Mouse (Mus musculus): ENCODE data around the gene Arhgef2. TPM values are rescaled to one million over a fixed set of nuclear protein-coding genes. Genes with fewer than 3 reads are reported as not detected.
"Not testable (repeated sequence)": the region's sequence is repeated elsewhere in the genome, so short reads cannot be mapped to it uniquely, and the experiment has no call there.

Gene Arhgef2
- 220 and 224 TPM in 2 replicates for polyA plus RNA-seq (2012; rRNA removed)

GRCm38 (mm10) chr3:88605666-88606065 lies at the start of gene Arhgef2:
Gene Arhgef2 (plus strand): TSS chr3:88605966.
- not testable (repeated sequence) for H3K4me1 ChIP-seq (ENCODE audit: control insufficient read depth, insufficient read depth, low read length); H3K27ac ChIP-seq (ENCODE audit: insufficient read depth, low read length); H3K4me3 ChIP-seq (ENCODE audit: insufficient read depth, low read length)

- no peak for TF ChIP-seq CTCF (IDR thresholded peaks at IDR 0.05; ENCODE audit: extremely low read depth, insufficient read depth, low read length)
- Histone ChIP-seq H3K27ac (ENCODE audit: insufficient read depth, low read length) (no peak overlapping the region), H3K4me3 (ENCODE audit: insufficient read depth, low read length) (no peak overlapping the region), H3K4me1 (ENCODE audit: control insufficient read depth, insufficient read depth, low read length) (no peaks in the 10 kb centered on the region)
Measured at GRCm38 (mm10) chr3:88556616-88557015, 49.1 kb upstream of the Arhgef2 start.

- H3K4me1 ChIP-seq (ENCODE audit: control insufficient read depth, insufficient read depth, low read length) = no peaks in the 10 kb centered on the region
- H3K4me3 ChIP-seq (ENCODE audit: insufficient read depth, low read length) = no peak overlapping the region
- H3K27ac ChIP-seq (ENCODE audit: insufficient read depth, low read length) = no peak overlapping the region
- TF ChIP-seq POLR2A (IDR thresholded peaks at IDR 0.05; ENCODE audit: extremely low read depth, insufficient read depth, low read length) (no peak), CTCF (IDR thresholded peaks at IDR 0.05; ENCODE audit: extremely low read depth, insufficient read depth, low read length) (no peak)
Measured at GRCm38 (mm10) chr3:88559596-88559995, 46.2 kb upstream of the Arhgef2 start.

- H3K4me3 ChIP-seq (ENCODE audit: insufficient read depth, low read length) = no peak overlapping the region
- H3K4me1 ChIP-seq (ENCODE audit: control insufficient read depth, insufficient read depth, low read length) = peaks cover 1% of the 10 kb centered on the region; the same call in 1 of the 2 replicates
- no peak for TF ChIP-seq CTCF (IDR thresholded peaks at IDR 0.05; ENCODE audit: extremely low read depth, insufficient read depth, low read length)
- no peak for TF ChIP-seq POLR2A (IDR thresholded peaks at IDR 0.05; ENCODE audit: extremely low read depth, insufficient read depth, low read length)
- no peak overlapping the region for H3K27ac ChIP-seq (ENCODE audit: insufficient read depth, low read length)
Measured at GRCm38 (mm10) chr3:88561989-88562388, 43.8 kb upstream of the Arhgef2 start.

- H3K27ac ChIP-seq (ENCODE audit: insufficient read depth, low read length) = no peak overlapping the region
- H3K4me1 ChIP-seq (ENCODE audit: control insufficient read depth, insufficient read depth, low read length) = peaks cover 1% of the 10 kb centered on the region; the same call in 1 of the 2 replicates
- TF ChIP-seq POLR2A (IDR thresholded peaks at IDR 0.05; ENCODE audit: extremely low read depth, insufficient read depth, low read length) (no peak), CTCF (IDR thresholded peaks at IDR 0.05; ENCODE audit: extremely low read depth, insufficient read depth, low read length) (no peak)
- H3K4me3 ChIP-seq (ENCODE audit: insufficient read depth, low read length) = no peak overlapping the region
Measured at GRCm38 (mm10) chr3:88563442-88563841, 42.3 kb upstream of the Arhgef2 start.

GRCm38 (mm10) chr3:88563966-88564365 lies 41.8 kb upstream of the Arhgef2 start:
- Histone ChIP-seq H3K27ac (ENCODE audit: insufficient read depth, low read length) (no peak overlapping the region), H3K4me1 (ENCODE audit: control insufficient read depth, insufficient read depth, low read length) (peaks cover 1% of the 10 kb centered on the region; the same call in 1 of the 2 replicates), H3K4me3 (ENCODE audit: insufficient read depth, low read length) (no peak overlapping the region)
- TF ChIP-seq POLR2A (IDR thresholded peaks at IDR 0.05; ENCODE audit: extremely low read depth, insufficient read depth, low read length) (no peak), CTCF (IDR thresholded peaks at IDR 0.05; ENCODE audit: extremely low read depth, insufficient read depth, low read length) (no peak)

- H3K27ac ChIP-seq (ENCODE audit: insufficient read depth, low read length) = no peak overlapping the region
- peaks cover 1% of the 10 kb centered on the region; the same call in 1 of the 2 replicates for H3K4me1 ChIP-seq (ENCODE audit: control insufficient read depth, insufficient read depth, low read length)
- TF ChIP-seq POLR2A (IDR thresholded peaks at IDR 0.05; ENCODE audit: extremely low read depth, insufficient read depth, low read length) (no peak), CTCF (IDR thresholded peaks at IDR 0.05; ENCODE audit: extremely low read depth, insufficient read depth, low read length) (no peak)
- no peak overlapping the region for H3K4me3 ChIP-seq (ENCODE audit: insufficient read depth, low read length)
Measured at GRCm38 (mm10) chr3:88566116-88566515, 39.6 kb upstream of the Arhgef2 start.

- H3K4me3 ChIP-seq (ENCODE audit: insufficient read depth, low read length) = no peak overlapping the region
- TF ChIP-seq POLR2A (IDR thresholded peaks at IDR 0.05; ENCODE audit: extremely low read depth, insufficient read depth, low read length) (no peak), CTCF (IDR thresholded peaks at IDR 0.05; ENCODE audit: extremely low read depth, insufficient read depth, low read length) (no peak)
- peaks cover 1% of the 10 kb centered on the region; the same call in 1 of the 2 replicates for H3K4me1 ChIP-seq (ENCODE audit: control insufficient read depth, insufficient read depth, low read length)
- H3K27ac ChIP-seq (ENCODE audit: insufficient read depth, low read length) = no peak overlapping the region
Measured at GRCm38 (mm10) chr3:88566536-88567061, 39.2 kb upstream of the Arhgef2 start.

GRCm38 (mm10) chr3:88567892-88568291 lies 37.9 kb upstream of the Arhgef2 start:
- no peak overlapping the region for H3K4me3 ChIP-seq (ENCODE audit: insufficient read depth, low read length)
- H3K4me1 ChIP-seq (ENCODE audit: control insufficient read depth, insufficient read depth, low read length) = peaks cover 1% of the 10 kb centered on the region; the same call in 1 of the 2 replicates
- no peak overlapping the region for H3K27ac ChIP-seq (ENCODE audit: insufficient read depth, low read length)
- TF ChIP-seq CTCF (IDR thresholded peaks at IDR 0.05; ENCODE audit: extremely low read depth, insufficient read depth, low read length) = no peak
- TF ChIP-seq POLR2A (IDR thresholded peaks at IDR 0.05; ENCODE audit: extremely low read depth, insufficient read depth, low read length) = no peak

- H3K4me3 ChIP-seq (ENCODE audit: insufficient read depth, low read length) = no peak overlapping the region
- no peak for TF ChIP-seq POLR2A (IDR thresholded peaks at IDR 0.05; ENCODE audit: extremely low read depth, insufficient read depth, low read length)
- TF ChIP-seq CTCF (IDR thresholded peaks at IDR 0.05; ENCODE audit: extremely low read depth, insufficient read depth, low read length) = no peak
- no peak overlapping the region for H3K27ac ChIP-seq (ENCODE audit: insufficient read depth, low read length)
- peaks cover 1% of the 10 kb centered on the region; the same call in 1 of the 2 replicates for H3K4me1 ChIP-seq (ENCODE audit: control insufficient read depth, insufficient read depth, low read length)
Measured at GRCm38 (mm10) chr3:88568615-88569014, 37.2 kb upstream of the Arhgef2 start.

Measured in cortical plate, adult 2 months (tissue).